Mouse (Mus musculus): ENCODE results near the gene Cep162.

- TF ChIP-seq CTCF (conservative IDR thresholded peaks at IDR 0.05; ENCODE audit: low read length) (peak; percentile 28), NANOG (IDR thresholded peaks at IDR 0.05; ENCODE audit: borderline replicate concordance, low read length) (no peak), POU5F1 (IDR thresholded peaks at IDR 0.05; ENCODE audit: borderline replicate concordance, low read length) (no peak)
These were observed 7.2 kb downstream of the Cep162 start for GRCm38 (mm10) chr9:87248118-87248517.

Data from E14TG2a.4 (cell line).